Mouse (Mus musculus): ENCODE results near the gene Gm16503.
"Not testable (repeated sequence)": the region's sequence is repeated elsewhere in the genome, so short reads cannot be mapped to it uniquely, and the experiment has no call there.

DNA sequence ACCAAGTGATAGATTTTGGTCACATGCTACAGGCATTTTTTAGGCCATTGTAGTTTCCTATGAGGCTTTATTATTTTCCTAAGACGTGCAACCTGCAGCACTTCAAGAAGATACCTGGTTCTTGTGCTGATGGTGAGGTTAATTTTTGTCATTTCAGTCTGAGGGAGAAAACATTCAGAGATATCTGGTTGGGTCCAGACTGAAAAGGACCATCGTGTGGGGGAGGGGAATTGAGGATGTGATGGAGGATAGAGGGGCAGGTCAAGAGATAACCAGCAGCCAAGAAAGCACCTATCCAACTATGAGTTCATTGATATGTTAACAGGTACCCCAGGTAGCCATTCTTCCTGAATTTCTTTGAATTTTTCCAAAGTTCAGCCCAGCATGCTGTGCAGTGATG lies 14.3 kb downstream of the Gm16503 start:
- not testable (repeated sequence) for TF ChIP-seq EP300 (IDR thresholded peaks at IDR 0.05; ENCODE audit: low read depth in 1 of 2, low read length in 2 of 2); USF2 (IDR thresholded peaks at IDR 0.05; ENCODE audit: borderline replicate concordance in 1 of 2, insufficient read depth in 1 of 2, low read depth in 1 of 2, low read length in 2 of 2); MYC (IDR thresholded peaks at IDR 0.05; ENCODE audit: low read depth, low read length); POLR2A (IDR thresholded peaks at IDR 0.05; ENCODE audit: control insufficient read depth in 1 of 2, insufficient read depth in 1 of 2, low read depth in 1 of 2, low read length in 2 of 2, poor library complexity in 1 of 2); BHLHE40 (IDR thresholded peaks at IDR 0.05; ENCODE audit: borderline replicate concordance, low read depth, low read length); NELFE (IDR thresholded peaks at IDR 0.05; ENCODE audit: low read depth, low read length)
